Mouse (Mus musculus) heart, postnatal 0 days (tissue): ENCODE data around the gene Sgta. TPM values are rescaled to one million over a fixed set of nuclear protein-coding genes. Genes with fewer than 3 reads are reported as not detected.

Experiments
- ATAC-seq: fragments of 200-750 bp; cut with Nextera tagmentation; 2 replicates; pipeline ENCODE4 v1.8.0; 2017; ENCODE audit warnings: low read depth, moderate number of reproducible peaks, moderate library complexity; ENCODE audit not compliant: insufficient read depth
- DNase-seq: peaks from one replicate; pipeline ENCODE4 v3.0.0-alpha.2; 2016; ENCODE audit warnings: low spot score
- H3K27ac ChIP-seq: fragments of 300-500 bp; sonication (generic); 2 replicates; pipeline ENCODE4 v1.5.1; 2014; ENCODE audit warnings: low read depth, mild to moderate bottlenecking
- H3K27me3 ChIP-seq: fragments of 300-500 bp; sonication (generic); 2 replicates; pipeline ENCODE4 v1.6.1; 2014; ENCODE audit warnings: low read length, mixed read lengths; ENCODE audit not compliant: control insufficient read depth, insufficient read depth
- H3K36me3 ChIP-seq: fragments of 300-500 bp; sonication (generic); replicated peaks from 2 replicates; pipeline ENCODE4 v1.6.1; 2014; ENCODE audit warnings: low read length, mixed read lengths; ENCODE audit not compliant: control insufficient read depth, insufficient read depth
- H3K4me1 ChIP-seq: fragments of 300-500 bp; sonication (generic); 2 replicates; pipeline ENCODE4 v1.6.1; 2014; ENCODE audit warnings: antibody characterized with exemption; ENCODE audit not compliant: control insufficient read depth, insufficient read depth
- H3K4me2 ChIP-seq: fragments of 300-500 bp; sonication (generic); 2 replicates; pipeline ENCODE4 v1.6.1; 2014; ENCODE audit warnings: low read depth, mild to moderate bottlenecking, low read length, moderate library complexity
- H3K4me3 ChIP-seq: fragments of 300-500 bp; sonication (generic); 2 replicates; pipeline ENCODE4 v1.5.1; 2014; ENCODE audit warnings: low read depth, low read length
- H3K9ac ChIP-seq: fragments of 300-500 bp; sonication (generic); replicated peaks from 2 replicates; pipeline ENCODE4 v1.6.1; 2014; ENCODE audit warnings: low read depth, low read length, mixed read lengths
- H3K9me3 ChIP-seq: fragments of 300-500 bp; sonication (generic); replicated peaks from 2 replicates; pipeline ENCODE4 v1.6.1; 2016; ENCODE audit warnings: low read length; ENCODE audit not compliant: control insufficient read depth
- CTCF ChIP-seq: IDR thresholded peaks from 2 replicates; pipeline ENCODE4 v1.5.1; 2016; ENCODE audit warnings: antibody characterized with exemption, control low read depth, low read depth
- EP300 ChIP-seq: IDR thresholded peaks from 2 replicates; pipeline ENCODE4 v1.6.1; 2016; ENCODE audit warnings: antibody characterized with exemption, low read depth
- WGBS: fragments of 180-500 bp; shearing (Covaris S2); extraction: QIAGEN DNeasy Blood & Tissue Kit; methylation state at CpG from one replicate; pipeline ENCODE4 v1.1.7; 2014; 5-methylcytosine and 5-hydroxymethylcytosine counted together
- polyA plus RNA-seq: library from polyadenylated mRNA; unstranded; fragments of >200 nt; fragmentation: Nextera tagmentation; extraction: Ambion mirVana; gene quantifications from 2 replicates; pipeline ENCODE4 v1.2.1, GENCODE M21; 2015
- total RNA-seq: library from RNA; depleted of rRNA; stranded (reverse); fragments of >200 nt; gene quantifications from 2 replicates; pipeline ENCODE4 v1.2.3, GENCODE M21; 2014; ENCODE audit warnings: low replicate concordance

Sgta gene
- total and polyA plus RNA-seq, 2 experiments from 2014 or later: 98.1 to 134 TPM

GRCm38 (mm10) chr10:81000197-81001062, 59.6 kb downstream of the Sgta start:
- no peak overlapping the region for H3K4me3 ChIP-seq
- no peaks in the 10 kb centered on the region for H3K36me3 ChIP-seq
- H3K4me2 ChIP-seq: no peak overlapping the region
- TF ChIP-seq EP300 (no peak), CTCF (no peak)
- 41% methylated on average over 28 of the region's 28 CpGs for WGBS
- 0 out of 2 replicates have a peak, but pooled peaks cover 4% of the 10 kb centered on the region for H3K4me1 ChIP-seq
- no peak overlapping the region for H3K9ac ChIP-seq
- DNase-seq (no peak), ATAC-seq (no peak)
- H3K27ac ChIP-seq: no peak overlapping the region
- H3K27me3 ChIP-seq: peaks cover 20% of the 10 kb centered on the region; the same call in 1 of the 2 replicates
- H3K9me3 ChIP-seq: no peaks in the 10 kb centered on the region

GRCm38 (mm10) chr10:80999362-81000196, 60.4 kb downstream of the Sgta start:
- Histone ChIP-seq H3K36me3 (no peaks in the 10 kb centered on the region), H3K9ac (no peak overlapping the region), H3K9me3 (no peaks in the 10 kb centered on the region), H3K4me1 (0 out of 2 replicates have a peak, but pooled peaks cover 7% of the 10 kb centered on the region), H3K4me3 (no peak overlapping the region), H3K27me3 (peaks cover 20% of the 10 kb centered on the region; the same call in 1 of the 2 replicates), H3K27ac (no peak overlapping the region), H3K4me2 (no peak overlapping the region)
- DNase-seq (peak; percentile 62), ATAC-seq (peak; percentile 73)
- WGBS: 25% methylated on average over 37 of the region's 37 CpGs
- TF ChIP-seq CTCF (peak; percentile 82), EP300 (no peak)

DNA sequence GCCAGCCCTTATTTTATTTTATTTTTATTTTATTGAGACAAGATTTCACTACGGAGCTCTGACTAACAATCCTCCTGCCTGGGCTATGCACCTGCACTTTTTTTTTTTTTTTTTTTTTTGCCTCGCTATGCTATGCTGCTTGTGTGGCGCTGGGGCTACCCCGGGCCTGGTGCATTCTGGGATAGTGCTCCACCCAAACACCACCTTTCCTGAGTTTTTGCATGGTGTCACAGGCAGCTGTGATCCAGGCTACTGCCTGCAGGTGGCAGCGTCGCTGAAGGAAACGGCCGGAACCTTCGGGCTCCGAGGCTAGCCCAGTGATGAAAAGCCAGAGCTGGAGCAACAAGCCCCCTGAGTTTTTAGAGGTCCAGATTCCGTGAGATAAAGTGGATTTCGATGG, 61.2 kb downstream of the Sgta start:
- Histone ChIP-seq H3K36me3 (no peaks in the 10 kb centered on the region), H3K4me1 (0 out of 2 replicates have a peak, but pooled peaks cover 7% of the 10 kb centered on the region), H3K4me3 (no peak overlapping the region), H3K27ac (no peak overlapping the region), H3K27me3 (peaks cover 20% of the 10 kb centered on the region; the same call in 1 of the 2 replicates), H3K9me3 (no peaks in the 10 kb centered on the region), H3K9ac (no peak overlapping the region), H3K4me2 (no peak overlapping the region)
- DNase-seq (peak; percentile 21), ATAC-seq (no peak)
- WGBS: 10% methylated on average over 12 of the region's 12 CpGs
- TF ChIP-seq EP300: no peak
- TF ChIP-seq CTCF: peak; percentile 56

DNA sequence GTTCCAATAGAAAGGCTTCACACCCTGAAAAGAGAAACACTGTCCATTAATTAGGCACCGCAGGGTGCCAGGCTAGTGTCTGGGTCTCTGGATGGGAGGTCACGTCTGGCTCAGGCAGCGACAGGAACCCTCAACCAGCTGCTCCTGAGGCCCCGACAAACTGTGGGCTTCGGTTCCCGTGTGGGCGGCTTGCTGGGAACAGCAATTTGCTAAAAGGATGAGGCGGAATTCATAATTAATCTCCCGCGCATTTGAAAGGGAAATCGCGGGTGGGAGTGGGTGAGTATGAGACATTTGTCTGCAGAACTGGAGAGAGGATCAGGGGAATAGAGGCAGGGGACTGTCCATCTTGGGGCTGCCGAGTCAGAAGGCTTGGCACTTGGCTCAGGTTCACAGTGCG, 62.0 kb downstream of the Sgta start:
- H3K4me2 ChIP-seq: no peak overlapping the region
- 32% methylated on average over 14 of the region's 14 CpGs for WGBS
- H3K27ac ChIP-seq: no peak overlapping the region
- H3K4me3 ChIP-seq: no peak overlapping the region
- no peak for ATAC-seq
- TF ChIP-seq EP300 (no peak), CTCF (no peak)
- no peaks in the 10 kb centered on the region for H3K9me3 ChIP-seq
- peaks cover 20% of the 10 kb centered on the region; the same call in 1 of the 2 replicates for H3K27me3 ChIP-seq
- H3K9ac ChIP-seq: no peak overlapping the region
- no peak for DNase-seq
- no peaks in the 10 kb centered on the region for H3K36me3 ChIP-seq
- 0 out of 2 replicates have a peak, but pooled peaks cover 7% of the 10 kb centered on the region for H3K4me1 ChIP-seq

GRCm38 (mm10) chr10:80997332-80997731, 62.6 kb downstream of the Sgta start:
- Histone ChIP-seq H3K36me3 (no peaks in the 10 kb centered on the region), H3K9me3 (no peaks in the 10 kb centered on the region), H3K27ac (no peak overlapping the region), H3K4me3 (no peak overlapping the region), H3K4me1 (0 out of 2 replicates have a peak, but pooled peaks cover 7% of the 10 kb centered on the region), H3K9ac (no peak overlapping the region), H3K4me2 (no peak overlapping the region), H3K27me3 (peaks cover 20% of the 10 kb centered on the region; the same call in 1 of the 2 replicates)
- 78% methylated on average over 8 of the region's 8 CpGs for WGBS
- ATAC-seq: no peak
- TF ChIP-seq CTCF (no peak), EP300 (no peak)
- DNase-seq: no peak
